Mouse (Mus musculus): ENCODE measurements around the gene Sdccag8. TPM values are rescaled to one million over a fixed set of nuclear protein-coding genes. Genes with fewer than 3 reads are reported as not detected.

Gene Sdccag8
- total and polyA plus RNA-seq, 2 experiments from 2014 or later: 5.9 to 8.1 TPM

- Histone ChIP-seq H3K9ac (replicated peaks; ENCODE audit: low read depth, low read length) (no peak overlapping the region), H3K36me3 (replicated peaks; ENCODE audit: control insufficient read depth, insufficient read depth, low read length) (no peaks in the 10 kb centered on the region), H3K4me1 (ENCODE audit: control insufficient read depth, insufficient read depth) (peaks cover 6% of the 10 kb centered on the region), H3K27me3 (ENCODE audit: control insufficient read depth, insufficient read depth, low read length) (no peaks in the 10 kb centered on the region), H3K4me2 (ENCODE audit: low read depth, low read length) (no peak overlapping the region), H3K9me3 (replicated peaks; ENCODE audit: control insufficient read depth, low read length) (no peaks in the 10 kb centered on the region), H3K27ac (ENCODE audit: low read depth) (no peak overlapping the region), H3K4me3 (ENCODE audit: low read depth, low read length) (no peak overlapping the region)
- DNase-seq (ENCODE audit: low spot score) (no peak), ATAC-seq (ENCODE audit: insufficient read depth, low read depth) (no peak)
- 79% methylated on average over 11 of the region's 11 CpGs for WGBS
- TF ChIP-seq EP300 (IDR thresholded peaks at IDR 0.05; ENCODE audit: low read depth): no peak
- no peak for TF ChIP-seq CTCF (IDR thresholded peaks at IDR 0.05; ENCODE audit: low read depth)
Measured at GRCm38 (mm10) chr1:176994707-176995418, 180.4 kb downstream of the Sdccag8 start.

DNA sequence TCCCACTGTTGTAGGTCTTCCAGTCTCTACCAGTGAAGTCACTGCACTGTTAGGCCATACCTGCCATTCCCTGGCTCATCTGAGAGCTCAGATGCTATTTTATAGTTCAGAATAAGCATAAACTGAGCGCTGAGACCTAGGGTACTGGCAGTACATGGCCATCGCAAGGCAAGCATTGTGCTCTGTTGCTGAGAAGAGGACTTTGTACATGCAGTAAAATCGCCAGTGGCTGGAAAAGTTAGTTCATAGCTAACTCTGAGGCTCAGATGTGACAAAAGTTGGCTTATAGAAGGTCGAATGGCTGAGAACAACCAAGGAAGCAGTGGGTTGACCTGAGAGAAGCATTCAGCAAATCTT is 180.9 kb downstream of the Sdccag8 start:
- 88% methylated on average over 4 of the region's 4 CpGs for WGBS
- Histone ChIP-seq H3K27ac (ENCODE audit: low read depth) (no peak overlapping the region), H3K9ac (replicated peaks; ENCODE audit: low read depth, low read length) (no peak overlapping the region), H3K27me3 (ENCODE audit: control insufficient read depth, insufficient read depth, low read length) (no peaks in the 10 kb centered on the region), H3K36me3 (replicated peaks; ENCODE audit: control insufficient read depth, insufficient read depth, low read length) (no peaks in the 10 kb centered on the region), H3K4me3 (ENCODE audit: low read depth, low read length) (no peak overlapping the region), H3K4me2 (ENCODE audit: low read depth, low read length) (no peak overlapping the region), H3K9me3 (replicated peaks; ENCODE audit: control insufficient read depth, low read length) (no peaks in the 10 kb centered on the region), H3K4me1 (ENCODE audit: control insufficient read depth, insufficient read depth) (peaks cover 6% of the 10 kb centered on the region)
- TF ChIP-seq EP300 (IDR thresholded peaks at IDR 0.05; ENCODE audit: low read depth): no peak
- no peak for TF ChIP-seq CTCF (IDR thresholded peaks at IDR 0.05; ENCODE audit: low read depth)
- ATAC-seq (ENCODE audit: insufficient read depth, low read depth): no peak
- DNase-seq (ENCODE audit: low spot score): no peak

GRCm38 (mm10) chr1:176996166-176996565 is 181.7 kb downstream of the Sdccag8 start:
- no peak overlapping the region for H3K9ac ChIP-seq (replicated peaks; ENCODE audit: low read depth, low read length)
- H3K4me1 ChIP-seq (ENCODE audit: control insufficient read depth, insufficient read depth): peaks cover 6% of the 10 kb centered on the region
- 85% methylated on average over 3 of the region's 3 CpGs for WGBS
- DNase-seq (ENCODE audit: low spot score) (no peak), ATAC-seq (ENCODE audit: insufficient read depth, low read depth) (no peak)
- no peak overlapping the region for H3K4me3 ChIP-seq (ENCODE audit: low read depth, low read length)
- TF ChIP-seq CTCF (IDR thresholded peaks at IDR 0.05; ENCODE audit: low read depth) (no peak), EP300 (IDR thresholded peaks at IDR 0.05; ENCODE audit: low read depth) (no peak)
- no peak overlapping the region for H3K4me2 ChIP-seq (ENCODE audit: low read depth, low read length)
- H3K9me3 ChIP-seq (replicated peaks; ENCODE audit: control insufficient read depth, low read length): no peaks in the 10 kb centered on the region
- no peak overlapping the region for H3K27ac ChIP-seq (ENCODE audit: low read depth)
- H3K27me3 ChIP-seq (ENCODE audit: control insufficient read depth, insufficient read depth, low read length): no peaks in the 10 kb centered on the region
- no peaks in the 10 kb centered on the region for H3K36me3 ChIP-seq (replicated peaks; ENCODE audit: control insufficient read depth, insufficient read depth, low read length)

DNA sequence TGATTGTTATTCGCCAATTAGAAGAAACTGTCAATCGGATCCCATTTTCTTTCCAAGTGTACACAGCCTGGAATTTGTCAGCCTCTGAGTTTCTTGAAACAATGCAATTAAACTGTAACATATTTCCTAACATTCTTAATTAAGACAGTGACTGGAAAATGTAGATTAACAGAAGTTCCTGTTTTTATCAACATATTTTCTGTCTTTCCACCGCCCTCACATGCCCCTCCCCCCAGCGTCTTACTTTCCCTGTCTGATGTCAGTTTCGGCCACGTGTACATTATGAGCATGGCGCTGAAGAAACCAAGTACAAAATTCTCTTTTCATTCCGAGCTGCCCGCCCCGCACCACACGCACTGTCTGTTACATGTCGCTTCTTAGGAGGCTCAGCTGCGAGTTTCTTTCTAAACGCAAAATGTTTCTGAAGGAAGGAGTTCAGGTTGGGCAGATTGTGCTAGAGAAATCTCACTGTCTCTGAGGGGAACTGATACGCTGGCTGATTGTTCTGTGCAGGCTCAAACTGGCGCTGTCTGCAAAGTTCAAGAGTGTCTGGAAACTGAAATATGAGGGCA is 182.3 kb downstream of the Sdccag8 start:
- H3K27ac ChIP-seq (ENCODE audit: low read depth): no peak overlapping the region
- WGBS: 47% methylated on average over 16 of the region's 16 CpGs
- H3K4me2 ChIP-seq (ENCODE audit: low read depth, low read length): peak overlapping the region; percentile 43
- H3K9ac ChIP-seq (replicated peaks; ENCODE audit: low read depth, low read length): no peak overlapping the region
- no peaks in the 10 kb centered on the region for H3K9me3 ChIP-seq (replicated peaks; ENCODE audit: control insufficient read depth, low read length)
- TF ChIP-seq EP300 (IDR thresholded peaks at IDR 0.05; ENCODE audit: low read depth) (no peak), CTCF (IDR thresholded peaks at IDR 0.05; ENCODE audit: low read depth) (no peak)
- peak overlapping the region; percentile 10; the same call in 1 of the 2 replicates for H3K4me3 ChIP-seq (ENCODE audit: low read depth, low read length)
- H3K27me3 ChIP-seq (ENCODE audit: control insufficient read depth, insufficient read depth, low read length): no peaks in the 10 kb centered on the region
- H3K4me1 ChIP-seq (ENCODE audit: control insufficient read depth, insufficient read depth): peaks cover 6% of the 10 kb centered on the region; the same call in 1 of the 2 replicates
- no peak for DNase-seq (ENCODE audit: low spot score)
- H3K36me3 ChIP-seq (replicated peaks; ENCODE audit: control insufficient read depth, insufficient read depth, low read length): no peaks in the 10 kb centered on the region
- no peak for ATAC-seq (ENCODE audit: insufficient read depth, low read depth)

GRCm38 (mm10) chr1:176997254-176997653 is 182.8 kb downstream of the Sdccag8 start:
- Histone ChIP-seq H3K4me1 (ENCODE audit: control insufficient read depth, insufficient read depth) (peaks cover 6% of the 10 kb centered on the region; the same call in 1 of the 2 replicates), H3K4me3 (ENCODE audit: low read depth, low read length) (no peak overlapping the region), H3K4me2 (ENCODE audit: low read depth, low read length) (peak overlapping the region; percentile 43), H3K9me3 (replicated peaks; ENCODE audit: control insufficient read depth, low read length) (no peaks in the 10 kb centered on the region), H3K36me3 (replicated peaks; ENCODE audit: control insufficient read depth, insufficient read depth, low read length) (no peaks in the 10 kb centered on the region), H3K27me3 (ENCODE audit: control insufficient read depth, insufficient read depth, low read length) (no peaks in the 10 kb centered on the region), H3K27ac (ENCODE audit: low read depth) (no peak overlapping the region), H3K9ac (replicated peaks; ENCODE audit: low read depth, low read length) (no peak overlapping the region)
- TF ChIP-seq CTCF (IDR thresholded peaks at IDR 0.05; ENCODE audit: low read depth) (no peak), EP300 (IDR thresholded peaks at IDR 0.05; ENCODE audit: low read depth) (no peak)
- 65% methylated on average over 6 of the region's 6 CpGs for WGBS
- DNase-seq (ENCODE audit: low spot score) (no peak), ATAC-seq (ENCODE audit: insufficient read depth, low read depth) (no peak)

Data from heart, postnatal 0 days (tissue).